Mouse (Mus musculus) brain, embryonic 14.5 days (tissue): ENCODE data around the gene Gm20604.

Experiments used
- CTCF ChIP-seq: fragments of 200-500 bp; IDR thresholded peaks from 2 replicates; pipeline ENCODE4 v1.5.1; 2012; ENCODE audit warnings: inconsistent platforms, mild to moderate bottlenecking, moderate library complexity, borderline replicate concordance; ENCODE audit not compliant: insufficient read depth, insufficient read length; ENCODE audit errors: extremely low read depth
- POLR2A ChIP-seq: fragments of 200-500 bp; IDR thresholded peaks from 2 replicates; pipeline ENCODE4 v1.6.1; 2012; ENCODE audit warnings: mild to moderate bottlenecking, inconsistent platforms, borderline replicate concordance; ENCODE audit not compliant: poor library complexity, insufficient read depth, insufficient read length, severe bottlenecking; ENCODE audit errors: extremely low read depth

DNA sequence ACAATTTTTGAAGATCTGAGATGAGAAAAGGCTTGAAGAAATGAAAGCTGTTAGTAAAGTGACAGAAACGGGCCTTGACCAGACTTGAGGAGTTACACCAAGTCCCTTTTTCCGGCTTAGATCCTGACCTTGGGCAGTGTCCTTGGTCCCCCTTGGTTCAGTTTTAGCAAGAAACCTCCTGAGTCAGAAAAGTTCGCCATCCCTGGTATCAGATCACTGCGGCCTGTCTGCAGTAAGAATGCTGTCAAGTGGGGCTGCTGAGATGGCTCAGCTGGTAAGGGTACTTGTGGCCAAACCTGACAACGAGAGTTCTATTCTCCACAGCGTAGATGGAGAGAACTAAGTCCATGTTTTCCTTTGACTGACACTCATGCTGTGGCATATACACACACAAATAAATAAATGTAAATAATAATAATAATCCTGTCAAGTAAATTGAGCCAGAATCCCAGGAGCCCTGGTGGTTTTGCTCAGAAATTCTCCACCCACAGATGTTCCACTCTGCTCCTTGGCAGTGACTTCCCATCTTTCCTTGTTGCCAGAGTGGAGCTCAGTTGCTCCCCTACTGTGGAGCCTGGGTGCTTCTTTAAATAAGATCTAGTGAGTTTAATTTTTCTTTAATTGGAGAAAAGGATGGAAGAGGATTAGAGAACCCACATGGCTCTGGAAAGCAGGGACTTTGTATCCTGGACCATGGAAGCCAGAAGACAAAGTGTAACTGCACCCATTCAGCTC, 52.4 kb downstream of the Gm20604 start:
- TF ChIP-seq CTCF (no peak), POLR2A (no peak)
